Mouse (Mus musculus): ENCODE measurements around the gene Rhof. TPM values are rescaled to one million over a fixed set of nuclear protein-coding genes. Genes with fewer than 3 reads are reported as not detected.

The Rhof gene
- total RNA-seq, 2 experiments from 2014 or later, result 1.5 to 2.1 TPM

GRCm38 (mm10) chr5:123137044-123137909 is 4.8 kb upstream of the Rhof start:
- peak; percentile 16; the same call in 1 of the 2 replicates for ATAC-seq (replicated peaks; ENCODE audit: low FRiP score, poor library complexity, severe bottlenecking)

GRCm38 (mm10) chr5:123136361-123137043 is 4.0 kb upstream of the Rhof start:
- ATAC-seq (replicated peaks; ENCODE audit: low FRiP score, poor library complexity, severe bottlenecking), result peak; percentile 36

- peak; percentile 36 for ATAC-seq (replicated peaks; ENCODE audit: low FRiP score, poor library complexity, severe bottlenecking)
Measured at GRCm38 (mm10) chr5:123135471-123136360, 3.2 kb upstream of the Rhof start.

GRCm38 (mm10) chr5:123134875-123135382 is 2.4 kb upstream of the Rhof start:
- ATAC-seq (replicated peaks; ENCODE audit: low FRiP score, poor library complexity, severe bottlenecking), result no peak

GRCm38 (mm10) chr5:123134186-123134874 is 1.8 kb upstream of the Rhof start:
- ATAC-seq (replicated peaks; ENCODE audit: low FRiP score, poor library complexity, severe bottlenecking), result no peak

- ATAC-seq (replicated peaks; ENCODE audit: low FRiP score, poor library complexity, severe bottlenecking), result no peak
Measured at GRCm38 (mm10) chr5:123133784-123134143, 1.3 kb upstream of the Rhof start.

GRCm38 (mm10) chr5:123133083-123133783 is 741 bp upstream of the Rhof start:
- peak; percentile 38 for ATAC-seq (replicated peaks; ENCODE audit: low FRiP score, poor library complexity, severe bottlenecking)

- no peak for ATAC-seq (replicated peaks; ENCODE audit: low FRiP score, poor library complexity, severe bottlenecking)
Measured at GRCm38 (mm10) chr5:123130814-123131148, 1.7 kb downstream of the Rhof start.

- ATAC-seq (replicated peaks; ENCODE audit: low FRiP score, poor library complexity, severe bottlenecking), result no peak
Measured at GRCm38 (mm10) chr5:123130030-123130813, 2.3 kb downstream of the Rhof start.

- ATAC-seq (replicated peaks; ENCODE audit: low FRiP score, poor library complexity, severe bottlenecking), result no peak
Measured at GRCm38 (mm10) chr5:123129170-123129757, 3.2 kb downstream of the Rhof start.

- ATAC-seq (replicated peaks; ENCODE audit: low FRiP score, poor library complexity, severe bottlenecking), result no peak
Measured at GRCm38 (mm10) chr5:123128426-123129169, 3.9 kb downstream of the Rhof start.

GRCm38 (mm10) chr5:123127031-123127430 is 5.5 kb downstream of the Rhof start:
- ATAC-seq (replicated peaks; ENCODE audit: low FRiP score, poor library complexity, severe bottlenecking), result no peak

- ATAC-seq (replicated peaks; ENCODE audit: low FRiP score, poor library complexity, severe bottlenecking), result peak; percentile 37; the same call in 1 of the 2 replicates
Measured at GRCm38 (mm10) chr5:123125638-123126406, 6.7 kb downstream of the Rhof start.

- ATAC-seq (replicated peaks; ENCODE audit: low FRiP score, poor library complexity, severe bottlenecking), result no peak
Measured at GRCm38 (mm10) chr5:123125105-123125504, 7.4 kb downstream of the Rhof start.

- no peak for ATAC-seq (replicated peaks; ENCODE audit: low FRiP score, poor library complexity, severe bottlenecking)
Measured at GRCm38 (mm10) chr5:123122181-123122580, 10.3 kb downstream of the Rhof start.

GRCm38 (mm10) chr5:123120624-123121215 is 11.8 kb downstream of the Rhof start:
- no peak for ATAC-seq (replicated peaks; ENCODE audit: low FRiP score, poor library complexity, severe bottlenecking)
